Mouse (Mus musculus) heart, adult 2 months (tissue): Measurements from ENCODE around the gene Bahcc1.

Source experiments
- CTCF ChIP-seq: fragments of 200-600 bp; IDR thresholded peaks from 2 replicates; pipeline ENCODE4 v1.8.1; 2022; ENCODE audit warnings: antibody characterized with exemption, mild to moderate bottlenecking, moderate library complexity
- EP300 ChIP-seq: fragments of 200-500 bp; IDR thresholded peaks from 2 replicates; pipeline ENCODE4 v1.6.1; 2011; ENCODE audit warnings: low read depth, low read length, control low read depth; ENCODE audit not compliant: insufficient read depth

GRCm38 (mm10) chr11:120316690-120317254 is 84.0 kb downstream of the Bahcc1 start:
- TF ChIP-seq CTCF (no peak), EP300 (no peak)
